Mouse (Mus musculus) hindbrain, embryonic 14.5 days (tissue): ENCODE results near the gene Kctd10. TPM values are rescaled to one million over a fixed set of nuclear protein-coding genes. Genes with fewer than 3 reads are reported as not detected.
A peak's percentile ranks its signal among the peaks of the same experiment; 100 is the strongest.

ENCODE experiments used
- ATAC-seq: fragments of 200-750 bp; cut with Nextera tagmentation; 2 replicates; pipeline ENCODE4 v1.8.0; 2017; ENCODE audit warnings: moderate number of reproducible peaks, mild to moderate bottlenecking, moderate TSS enrichment, moderate library complexity; ENCODE audit not compliant: low FRiP score
- DNase-seq: peaks from one replicate; pipeline ENCODE4 v3.0.0-alpha.2; 2015; ENCODE audit warnings: low spot score
- H3K27ac ChIP-seq: fragments of 300-500 bp; sonication (generic); 2 replicates; pipeline ENCODE4 v1.5.1; 2014; ENCODE audit warnings: mild to moderate bottlenecking, moderate library complexity
- H3K27me3 ChIP-seq: fragments of 300-500 bp; sonication (generic); 2 replicates; pipeline ENCODE4 v1.6.1; 2014; ENCODE audit warnings: mild to moderate bottlenecking, low read length, mixed read lengths; ENCODE audit not compliant: control insufficient read depth, insufficient read depth
- H3K36me3 ChIP-seq: fragments of 300-500 bp; sonication (generic); replicated peaks from 2 replicates; pipeline ENCODE4 v1.6.1; 2014; ENCODE audit not compliant: control insufficient read depth, insufficient read depth
- H3K4me1 ChIP-seq: fragments of 300-500 bp; sonication (generic); replicated peaks from 2 replicates; pipeline ENCODE4 v1.6.1; 2014; ENCODE audit warnings: antibody characterized with exemption, low read length, mixed read lengths; ENCODE audit not compliant: control insufficient read depth, insufficient read depth
- H3K4me2 ChIP-seq: fragments of 300-500 bp; sonication (generic); replicated peaks from 2 replicates; pipeline ENCODE4 v1.6.1; 2014; ENCODE audit warnings: mild to moderate bottlenecking, moderate library complexity
- H3K4me3 ChIP-seq: fragments of 300-500 bp; sonication (generic); replicated peaks from 2 replicates; pipeline ENCODE4 v1.5.1; 2014; ENCODE audit warnings: mild to moderate bottlenecking, low read length
- H3K9ac ChIP-seq: fragments of 300-500 bp; sonication (generic); 2 replicates; pipeline ENCODE4 v1.6.1; 2014
- H3K9me3 ChIP-seq: fragments of 300-500 bp; sonication (generic); 2 replicates; pipeline ENCODE4 v1.6.1; 2016; ENCODE audit warnings: low read length; ENCODE audit not compliant: control insufficient read depth
- WGBS: fragments of 180-500 bp; shearing (Covaris S2); extraction: QIAGEN DNeasy Blood & Tissue Kit; methylation state at CpG from one replicate; pipeline ENCODE4 v1.1.7; 2014; 5-methylcytosine and 5-hydroxymethylcytosine counted together
- polyA plus RNA-seq: library from polyadenylated mRNA; unstranded; fragments of >200 nt; fragmentation: Nextera tagmentation; extraction: Ambion mirVana; gene quantifications from 2 replicates; pipeline ENCODE4 v1.2.1, GENCODE M21; 2014

Gene Kctd10
- polyA plus RNA-seq, 1 experiment from 2014 or later: 60.9 TPM

- ATAC-seq (no peak), DNase-seq (no peak)
- Histone ChIP-seq H3K4me3 (no peak overlapping the region), H3K27me3 (no peaks in the 10 kb centered on the region), H3K36me3 (peaks cover 49% of the 10 kb centered on the region), H3K9ac (no peak overlapping the region), H3K9me3 (no peaks in the 10 kb centered on the region), H3K27ac (no peak overlapping the region), H3K4me1 (no peaks in the 10 kb centered on the region; the same call in 1 of the 2 replicates), H3K4me2 (no peak overlapping the region)
- WGBS: 80% methylated on average over 8 of the region's 8 CpGs
Observed at GRCm38 (mm10) chr5:114359586-114359985, 20.7 kb downstream of the Kctd10 start.

- no peak overlapping the region for H3K4me2 ChIP-seq
- no peaks in the 10 kb centered on the region for H3K9me3 ChIP-seq
- H3K4me3 ChIP-seq: no peak overlapping the region
- WGBS: 55% methylated on average over 10 of the region's 10 CpGs
- peaks cover 41% of the 10 kb centered on the region for H3K36me3 ChIP-seq
- no peak overlapping the region for H3K9ac ChIP-seq
- DNase-seq (peak; percentile 37), ATAC-seq (no peak; the same call in 1 of the 2 replicates)
- H3K4me1 ChIP-seq: no peaks in the 10 kb centered on the region; the same call in 1 of the 2 replicates
- no peaks in the 10 kb centered on the region for H3K27me3 ChIP-seq
- H3K27ac ChIP-seq: no peak overlapping the region
Observed at GRCm38 (mm10) chr5:114358833-114359232, 21.5 kb downstream of the Kctd10 start.

- WGBS: 56% methylated on average over 23 of the region's 23 CpGs
- peak; percentile 47; the same call in 1 of the 2 replicates for ATAC-seq
- Histone ChIP-seq H3K36me3 (peaks cover 25% of the 10 kb centered on the region), H3K4me3 (no peak overlapping the region), H3K4me2 (no peak overlapping the region), H3K27ac (no peak overlapping the region), H3K27me3 (no peaks in the 10 kb centered on the region), H3K9ac (no peak overlapping the region), H3K4me1 (no peaks in the 10 kb centered on the region; the same call in 1 of the 2 replicates), H3K9me3 (no peaks in the 10 kb centered on the region)
- no peak for DNase-seq
Observed at GRCm38 (mm10) chr5:114356936-114357751, 23.2 kb downstream of the Kctd10 start.

GRCm38 (mm10) chr5:114356250-114356935 lies 23.9 kb downstream of the Kctd10 start:
- H3K4me2 ChIP-seq: no peak overlapping the region
- 29% methylated on average over 7 of the region's 7 CpGs for WGBS
- H3K9me3 ChIP-seq: no peaks in the 10 kb centered on the region
- H3K4me1 ChIP-seq: no peaks in the 10 kb centered on the region; the same call in 1 of the 2 replicates
- DNase-seq (peak; percentile 56), ATAC-seq (peak; percentile 68; the same call in 1 of the 2 replicates)
- no peak overlapping the region for H3K4me3 ChIP-seq
- H3K27me3 ChIP-seq: no peaks in the 10 kb centered on the region
- H3K9ac ChIP-seq: no peak overlapping the region
- H3K36me3 ChIP-seq: peaks cover 19% of the 10 kb centered on the region
- no peak overlapping the region for H3K27ac ChIP-seq

- Histone ChIP-seq H3K9me3 (no peaks in the 10 kb centered on the region), H3K9ac (no peak overlapping the region), H3K36me3 (no peaks in the 10 kb centered on the region), H3K4me2 (no peak overlapping the region), H3K4me1 (no peaks in the 10 kb centered on the region), H3K27me3 (no peaks in the 10 kb centered on the region), H3K4me3 (no peak overlapping the region), H3K27ac (no peak overlapping the region)
- DNase-seq (no peak), ATAC-seq (no peak)
- WGBS: 63% methylated on average over 10 of the region's 10 CpGs
Observed at GRCm38 (mm10) chr5:114351490-114351889, 28.8 kb downstream of the Kctd10 start.

GRCm38 (mm10) chr5:114347005-114347404 lies 33.3 kb downstream of the Kctd10 start:
- H3K4me3 ChIP-seq: no peak overlapping the region
- WGBS: 83% methylated on average over 10 of the region's 10 CpGs
- H3K36me3 ChIP-seq: no peaks in the 10 kb centered on the region
- no peaks in the 10 kb centered on the region for H3K9me3 ChIP-seq
- no peak overlapping the region for H3K9ac ChIP-seq
- DNase-seq (no peak), ATAC-seq (no peak)
- no peaks in the 10 kb centered on the region for H3K27me3 ChIP-seq
- H3K27ac ChIP-seq: no peak overlapping the region
- H3K4me2 ChIP-seq: no peak overlapping the region
- no peaks in the 10 kb centered on the region for H3K4me1 ChIP-seq

- Histone ChIP-seq H3K36me3 (no peaks in the 10 kb centered on the region), H3K27ac (no peak overlapping the region), H3K4me2 (no peak overlapping the region), H3K9ac (no peak overlapping the region), H3K27me3 (no peaks in the 10 kb centered on the region), H3K4me1 (no peaks in the 10 kb centered on the region), H3K4me3 (no peak overlapping the region), H3K9me3 (no peaks in the 10 kb centered on the region)
- ATAC-seq: no peak
- 64% methylated on average over 3 of the region's 3 CpGs for WGBS
- DNase-seq: no peak
Observed at GRCm38 (mm10) chr5:114345538-114345937, 34.8 kb downstream of the Kctd10 start.

GRCm38 (mm10) chr5:114343612-114344011 lies 36.7 kb downstream of the Kctd10 start:
- H3K4me1 ChIP-seq: no peaks in the 10 kb centered on the region
- H3K36me3 ChIP-seq: no peaks in the 10 kb centered on the region
- WGBS: 88% methylated on average over 7 of the region's 7 CpGs
- no peaks in the 10 kb centered on the region for H3K9me3 ChIP-seq
- no peak overlapping the region for H3K4me2 ChIP-seq
- DNase-seq (no peak), ATAC-seq (no peak)
- no peak overlapping the region for H3K9ac ChIP-seq
- H3K27me3 ChIP-seq: no peaks in the 10 kb centered on the region
- H3K4me3 ChIP-seq: no peak overlapping the region
- no peak overlapping the region for H3K27ac ChIP-seq

- Histone ChIP-seq H3K4me3 (no peak overlapping the region), H3K9ac (no peak overlapping the region), H3K9me3 (no peaks in the 10 kb centered on the region), H3K36me3 (no peaks in the 10 kb centered on the region), H3K4me1 (no peaks in the 10 kb centered on the region), H3K27me3 (no peaks in the 10 kb centered on the region), H3K4me2 (no peak overlapping the region), H3K27ac (no peak overlapping the region)
- 88% methylated on average over 5 of the region's 5 CpGs for WGBS
- no peak for DNase-seq
- ATAC-seq: no peak
Observed at GRCm38 (mm10) chr5:114342996-114343395, 37.3 kb downstream of the Kctd10 start.
